21 mouse cellular contexts compared by ENCODE assay signal in genomic region chr3:14892991-14893390, GRCm38 (mm10). TPM values are rescaled to one million over a fixed set of nuclear protein-coding genes. Genes with fewer than 3 reads are reported as not detected.
DNase-seq lines count a peak whose midpoint lies in the region; ATAC-seq and TF ChIP-seq lines count a peak whose summit lies in the region.
"Had no signal": no experiment of that assay in that cellular context is flagged by ENCODE, and none has a peak within 500 bp of the region (broad histone marks: within the 10 kb centered on the region; RNA-seq: fewer than 3 reads in every experiment).

No protein-coding gene starts in this region.

- TF ChIP-seq CTCF in lung, embryonic 14.5 days (IDR thresholded peaks at IDR 0.05; ENCODE audit: low read depth): no peak
- TF ChIP-seq CTCF in MEL (IDR thresholded peaks at IDR 0.05 in 2 of 3, conservative IDR thresholded peaks at IDR 0.05 in 1 of 3; ENCODE audit: control insufficient read depth in 1 of 3, insufficient read depth in 1 of 3, low read depth in 2 of 3, low read length in 3 of 3, poor library complexity in 1 of 3, severe bottlenecking in 1 of 3): no peak

- no peak for ATAC-seq in lung, embryonic 14.5 days (ENCODE audit: insufficient read depth)
- ATAC-seq in liver, embryonic 13.5 days (ENCODE audit: low read depth): no peak
- ATAC-seq: forebrain, postnatal 0 days; hindbrain, embryonic 16.5 days; intestine, embryonic 15.5 days had no signal

- TF ChIP-seq EP300 in MEL (IDR thresholded peaks at IDR 0.05; ENCODE audit: low read depth in 1 of 2, low read length in 2 of 2): no peak

- 70% methylated on average over 3 of the region's 3 CpGs for WGBS in lung, embryonic 14.5 days
- 55% methylated on average over 3 of the region's 3 CpGs for WGBS in liver, embryonic 13.5 days (ENCODE audit: insufficient replicate concordance)
- 88% methylated on average over 3 of the region's 3 CpGs for WGBS in midbrain, embryonic 10.5 days

- peaks cover 11% of the 10 kb centered on the region; the same call in 1 of the 2 replicates for H3K4me1 ChIP-seq in lung, embryonic 14.5 days (ENCODE audit: insufficient read depth)
- peaks cover 16 to 17% of the 10 kb centered on the region in 2 experiments; a peak in 3 of 4 replicates for H3K4me1 ChIP-seq in MEL (ENCODE audit: control insufficient read depth in 1 of 2, insufficient read depth in 2 of 2, low read length in 2 of 2)
- peaks cover 33% of the 10 kb centered on the region for H3K4me1 ChIP-seq in liver, embryonic 13.5 days (replicated peaks)
- H3K4me1 ChIP-seq in megakaryocyte, embryonic 14.5 days: peaks cover 54% of the 10 kb centered on the region
- peaks cover 21% of the 10 kb centered on the region for H3K4me1 ChIP-seq in midbrain, embryonic 10.5 days
- H3K4me1 ChIP-seq: intestine, embryonic 15.5 days; limb, embryonic 13.5 days; neural tube, embryonic 15.5 days had no signal

- peak overlapping the region; percentile 45 for H3K4me2 ChIP-seq in lung, embryonic 14.5 days
- H3K4me2 ChIP-seq in liver, embryonic 13.5 days: peak overlapping the region; percentile 28
- H3K4me2 ChIP-seq: intestine, embryonic 15.5 days; limb, embryonic 13.5 days; midbrain, embryonic 11.5 days; neural tube, embryonic 15.5 days had no signal

- TF ChIP-seq RAD21 in MEL (IDR thresholded peaks at IDR 0.05; ENCODE audit: low read depth, low read length): no peak

- H3K27ac ChIP-seq in lung, embryonic 14.5 days (ENCODE audit: low read depth): no peak overlapping the region
- no peak overlapping the region for H3K27ac ChIP-seq in MEL (ENCODE audit: control insufficient read depth, low read depth, low read length)
- H3K27ac ChIP-seq in liver, embryonic 13.5 days: peak overlapping the region; percentile 16; the same call in 1 of the 2 replicates
- H3K27ac ChIP-seq in midbrain, embryonic 10.5 days (replicated peaks): no peak overlapping the region
- H3K27ac ChIP-seq: embryonic facial prominence, embryonic 10.5 days; gastrocnemius, adult 2 months; intestine, embryonic 15.5 days; limb, embryonic 13.5 days; neural tube, embryonic 15.5 days had no signal

- TF ChIP-seq POLR2A in MEL (IDR thresholded peaks at IDR 0.05; ENCODE audit: control insufficient read depth in 1 of 2, insufficient read depth in 1 of 2, low read depth in 1 of 2, low read length in 2 of 2, poor library complexity in 1 of 2): no peak

- H3K79me2 ChIP-seq in MEL (ENCODE audit: control insufficient read depth, insufficient read depth, low read length, poor library complexity): peaks cover 30% of the 10 kb centered on the region

- no peaks in the 10 kb centered on the region for H3K27me3 ChIP-seq in lung, embryonic 14.5 days (ENCODE audit: insufficient read depth, low read length)
- no peaks in the 10 kb centered on the region for H3K27me3 ChIP-seq in MEL (ENCODE audit: control insufficient read depth in 1 of 2, insufficient read depth in 2 of 2, low read length in 2 of 2)
- no peaks in the 10 kb centered on the region for H3K27me3 ChIP-seq in liver, embryonic 13.5 days
- H3K27me3 ChIP-seq in megakaryocyte, embryonic 14.5 days (replicated peaks): no peaks in the 10 kb centered on the region
- peaks cover 2% of the 10 kb centered on the region for H3K27me3 ChIP-seq in midbrain, embryonic 10.5 days (ENCODE audit: low read depth, poor library complexity, severe bottlenecking)
- H3K27me3 ChIP-seq: intestine, embryonic 15.5 days; neural tube, embryonic 15.5 days had no signal

- peaks cover 55% of the 10 kb centered on the region for H3K36me3 ChIP-seq in lung, embryonic 14.5 days (ENCODE audit: insufficient read depth)
- H3K36me3 ChIP-seq in MEL (ENCODE audit: control insufficient read depth in 1 of 2, insufficient read depth in 2 of 2, low read length in 2 of 2): peaks cover 29 to 43% of the 10 kb centered on the region in 2 experiments
- peaks cover 87% of the 10 kb centered on the region for H3K36me3 ChIP-seq in liver, embryonic 13.5 days
- peaks cover 44% of the 10 kb centered on the region for H3K36me3 ChIP-seq in megakaryocyte, embryonic 14.5 days (replicated peaks; ENCODE audit: low read length)
- no peaks in the 10 kb centered on the region for H3K36me3 ChIP-seq in midbrain, embryonic 10.5 days
- H3K36me3 ChIP-seq: embryonic facial prominence, embryonic 10.5 days; intestine, embryonic 15.5 days; limb, embryonic 13.5 days; neural tube, embryonic 15.5 days had no signal

- no peaks in the 10 kb centered on the region for H3K9me3 ChIP-seq in lung, embryonic 14.5 days (ENCODE audit: low read depth, low read length)
- no peaks in the 10 kb centered on the region for H3K9me3 ChIP-seq in MEL (replicated peaks; ENCODE audit: insufficient read depth, low read length)
- H3K9me3 ChIP-seq in liver, embryonic 13.5 days (replicated peaks): no peaks in the 10 kb centered on the region
- H3K9me3 ChIP-seq in megakaryocyte, embryonic 14.5 days: no peaks in the 10 kb centered on the region
- H3K9me3 ChIP-seq in midbrain, embryonic 10.5 days (replicated peaks): no peaks in the 10 kb centered on the region
- H3K9me3 ChIP-seq: embryonic facial prominence, embryonic 10.5 days; intestine, embryonic 15.5 days; limb, embryonic 13.5 days; neural tube, embryonic 15.5 days had no signal

- no peak overlapping the region for H3K9ac ChIP-seq in lung, embryonic 14.5 days
- H3K9ac ChIP-seq in MEL (ENCODE audit: control insufficient read depth, low read depth, low read length, poor library complexity, severe bottlenecking): no peak overlapping the region
- H3K9ac ChIP-seq in liver, embryonic 13.5 days: peak overlapping the region; percentile 12; the same call in 1 of the 2 replicates
- H3K9ac ChIP-seq: forebrain, postnatal 0 days; intestine, embryonic 15.5 days; limb, embryonic 13.5 days; neural tube, embryonic 15.5 days had no signal

- no peak overlapping the region for H3K4me3 ChIP-seq in lung, embryonic 14.5 days (ENCODE audit: low read depth, low read length)
- no peak overlapping the region; a peak in 1 of 4 replicates for H3K4me3 ChIP-seq in MEL (ENCODE audit: control insufficient read depth in 1 of 2, insufficient read depth in 1 of 2, low read depth in 2 of 2, low read length in 2 of 2)
- H3K4me3 ChIP-seq in liver, embryonic 13.5 days (replicated peaks): peak overlapping the region; percentile 31
- H3K4me3 ChIP-seq in megakaryocyte, embryonic 14.5 days (replicated peaks): peak overlapping the region; percentile 2
- H3K4me3 ChIP-seq in midbrain, embryonic 10.5 days: no peak overlapping the region
- H3K4me3 ChIP-seq: embryonic facial prominence, embryonic 10.5 days; gastrocnemius, adult 2 months; intestine, embryonic 15.5 days; limb, embryonic 13.5 days; neural tube, embryonic 15.5 days had no signal

- DNase-seq in lung, embryonic 14.5 days: no peak
- DNase-seq in lung, postnatal 25 days (ENCODE audit: low spot score): no peak
- peak; percentile 52 for DNase-seq in MEL (ENCODE audit: low read depth, low spot score)
- no peak for DNase-seq in liver, embryonic 13.5 days
- DNase-seq in midbrain, embryonic 10.5 days (ENCODE audit: low spot score): no peak
- DNase-seq in cerebellum, postnatal 10 days: no peak
- DNase-seq: cerebellum, adult 11 months; cerebellum, adult 9-11 months; forebrain, postnatal 0 days; gastrocnemius, adult 2 months; kidney, adult 8-10 months; kidney, postnatal 10 days; layer of hippocampus, postnatal 36 days; lung, postnatal 4 days had no signal

TF ChIP-seq in MEL, 35 proteins besides CTCF, POLR2A, EP300 and RAD21:
- TF ChIP-seq CHD2 (IDR thresholded peaks at IDR 0.05; ENCODE audit: low read length): no peak

RNA-seq across cellular contexts. Expression of gene Car2, which starts 6.9 kb away (rescaled TPM):
- 365 and 368 TPM in 2 replicates for polyA plus RNA-seq in lung, embryonic 14.5 days (2014; fragmentation: Nextera tagmentation; extraction: Ambion mirVana)
- total RNA-seq in MEL (2012; rRNA removed): 235 and 397 TPM in 2 replicates
- polyA plus RNA-seq in MEL (2012; ENCODE audit: insufficient read depth in 1 of 2, insufficient read length in 2 of 2, low read depth in 1 of 2, low replicate concordance in 2 of 2, missing spikeins in 1 of 2): 100 to 1,000 TPM; 109 to 369 TPM
- polyA plus RNA-seq in liver, embryonic 13.5 days (2015; fragmentation: Nextera tagmentation; extraction: Ambion mirVana): 2,501 and 2,750 TPM in 2 replicates
- polyA plus RNA-seq in megakaryocyte, embryonic 14.5 days (2012; ENCODE audit: insufficient read depth, low replicate concordance): 53.1 and 125 TPM in 2 replicates
- polyA plus RNA-seq in midbrain, embryonic 10.5 days (2016; fragmentation: Nextera tagmentation; extraction: Ambion mirVana): 86.4 and 89.7 TPM in 2 replicates

RNA-seq across cellular contexts. Expression of gene Car3, which starts 29.7 kb away (rescaled TPM):
- 1.6 and 2.9 TPM in 2 replicates for polyA plus RNA-seq in lung, embryonic 14.5 days (2014; fragmentation: Nextera tagmentation; extraction: Ambion mirVana)
- total RNA-seq in MEL (2012; rRNA removed): 1.7 and 1.8 TPM in 2 replicates
- polyA plus RNA-seq in MEL (2012; ENCODE audit: insufficient read depth in 1 of 2, insufficient read length in 2 of 2, low read depth in 1 of 2, low replicate concordance in 2 of 2, missing spikeins in 1 of 2): 1 to 10 TPM in 1 of 2 experiments, not detected in 1; 4.9 TPM
- 39.1 and 50.0 TPM in 2 replicates for polyA plus RNA-seq in liver, embryonic 13.5 days (2015; fragmentation: Nextera tagmentation; extraction: Ambion mirVana)
- polyA plus RNA-seq in megakaryocyte, embryonic 14.5 days (2012; ENCODE audit: insufficient read depth, low replicate concordance): not detected in 2 replicates
- polyA plus RNA-seq in midbrain, embryonic 10.5 days (2016; fragmentation: Nextera tagmentation; extraction: Ambion mirVana): 5.5 and 6.1 TPM in 2 replicates

Comparison
In these comparisons a context has a peak if more than half of its experiments do, and no peak if none do; other contexts are left out.
1. H3K4me3 ChIP-seq: peak in liver, embryonic 13.5 days (single experiment) and megakaryocyte, embryonic 14.5 days (single experiment); none in lung, embryonic 14.5 days (single experiment), MEL (0 of 2) and midbrain, embryonic 10.5 days (single experiment).